Mouse (Mus musculus): ENCODE measurements around the gene Gm20721.

The Gm20721 gene

DNA sequence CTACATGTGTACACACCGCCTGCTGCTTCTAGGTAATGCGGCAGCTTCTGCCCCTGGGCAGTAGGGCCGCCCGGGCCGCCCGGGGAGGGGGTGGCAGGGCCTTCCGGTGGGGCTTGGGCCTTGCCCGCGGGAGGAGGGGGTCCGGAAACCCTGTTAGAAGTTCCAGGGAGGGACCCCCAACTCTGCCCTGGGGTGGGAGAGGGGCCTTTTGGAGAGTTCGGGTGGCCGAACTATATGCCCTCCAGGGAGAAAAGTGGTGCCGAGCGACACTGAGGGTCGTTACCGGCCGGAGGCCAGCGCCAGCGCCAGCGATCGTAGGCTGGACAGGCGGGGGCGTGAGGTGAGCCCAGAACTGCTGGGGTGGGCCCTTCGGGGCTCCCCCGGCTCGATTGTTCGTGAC, 46.3 kb downstream of the Gm20721 start:
- in situ Hi-C loops (cut with MboI): no loop called here

DNA sequence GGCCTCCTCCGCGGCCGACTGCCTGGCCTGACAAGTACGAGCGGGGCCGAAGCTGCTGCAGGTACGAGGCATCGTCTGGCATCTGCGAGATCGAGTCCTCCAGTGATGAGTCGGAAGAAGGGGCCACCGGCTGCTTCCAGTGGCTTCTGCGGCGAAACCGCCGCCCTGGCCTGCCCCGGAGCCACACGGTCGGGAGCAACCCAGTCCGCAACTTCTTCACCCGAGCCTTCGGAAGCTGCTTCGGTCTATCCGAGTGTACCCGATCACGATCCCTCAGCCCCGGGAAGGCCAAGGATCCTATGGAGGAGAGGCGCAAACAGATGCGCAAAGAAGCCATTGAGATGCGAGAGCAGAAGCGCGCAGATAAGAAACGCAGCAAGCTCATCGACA, 46.7 kb downstream of the Gm20721 start:
- in situ Hi-C loops (cut with MboI): loop anchor here (25.0 kb wide), 1 partner anchor 712 kb away; the partner anchor contains the start of gene Ankrd60

DNA sequence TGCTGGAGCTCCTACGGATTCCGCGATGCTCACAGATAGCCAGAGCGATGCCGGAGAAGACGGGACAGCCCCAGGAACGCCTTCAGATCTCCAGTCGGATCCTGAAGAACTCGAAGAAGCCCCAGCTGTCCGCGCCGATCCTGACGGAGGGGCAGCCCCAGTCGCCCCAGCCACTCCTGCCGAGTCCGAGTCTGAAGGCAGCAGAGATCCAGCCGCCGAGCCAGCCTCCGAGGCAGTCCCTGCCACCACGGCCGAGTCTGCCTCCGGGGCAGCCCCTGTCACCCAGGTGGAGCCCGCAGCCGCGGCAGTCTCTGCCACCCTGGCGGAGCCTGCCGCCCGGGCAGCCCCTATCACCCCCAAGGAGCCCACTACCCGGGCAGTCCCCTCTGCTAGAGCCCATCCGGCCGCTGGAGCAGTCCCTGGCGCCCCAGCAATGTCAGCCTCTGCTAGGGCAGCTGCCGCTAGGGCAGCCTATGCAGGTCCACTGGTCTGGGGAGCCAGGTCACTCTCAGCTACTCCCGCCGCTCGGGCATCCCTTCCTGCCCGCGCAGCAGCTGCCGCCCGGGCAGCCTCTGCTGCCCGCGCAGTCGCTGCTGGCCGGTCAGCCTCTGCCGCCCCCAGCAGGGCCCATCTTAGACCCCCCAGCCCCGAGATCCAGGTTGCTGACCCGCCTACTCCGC, 47.3 kb downstream of the Gm20721 start:
- in situ Hi-C loops (cut with MboI): loop anchor here (25.0 kb wide), 1 partner anchor 712 kb away; the partner anchor contains the start of gene Ankrd60

DNA sequence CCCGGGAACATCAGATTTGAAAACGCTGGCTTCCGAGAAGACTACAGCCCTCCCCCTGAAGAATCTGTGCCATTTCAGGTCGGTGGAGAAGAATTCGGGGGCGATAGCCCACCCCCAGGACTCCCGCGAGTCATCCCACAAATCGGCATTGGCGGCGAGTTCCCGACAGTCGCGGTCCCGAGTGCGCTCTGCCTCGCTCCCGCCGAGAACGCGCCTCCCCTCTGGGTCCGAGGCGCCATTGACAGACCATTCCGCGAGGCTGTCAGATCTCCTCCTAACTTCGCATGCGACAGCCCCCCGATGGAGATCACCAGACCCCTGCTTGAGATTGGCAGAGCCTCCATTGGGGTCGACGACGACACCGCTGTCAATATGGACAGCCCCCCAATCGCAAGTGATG, 48.0 kb downstream of the Gm20721 start:
- in situ Hi-C loops (cut with MboI): loop anchor here (25.0 kb wide), 1 partner anchor 711 kb away; the partner anchor contains the start of gene Ankrd60

DNA sequence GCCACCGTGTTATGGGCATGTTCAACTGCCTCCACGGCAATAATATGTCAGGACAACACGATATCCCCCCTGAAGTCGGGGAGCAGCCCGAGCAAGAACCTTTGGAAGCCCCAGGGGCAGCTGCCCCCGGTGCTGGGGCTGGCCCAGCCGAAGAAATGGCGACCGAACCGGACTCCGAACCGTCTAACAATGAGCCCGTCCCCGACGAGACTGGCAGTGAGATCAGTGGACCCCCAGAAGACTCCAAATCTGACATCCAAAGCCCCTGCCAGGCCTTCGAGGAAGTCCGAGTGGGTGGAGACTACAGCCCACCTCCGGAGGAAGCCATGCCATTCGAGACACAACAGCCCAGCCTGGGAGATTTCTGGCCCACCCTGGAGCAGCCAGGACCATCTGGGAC, 48.7 kb downstream of the Gm20721 start:
- in situ Hi-C loops (cut with MboI): loop anchor here (25.0 kb wide), 1 partner anchor 711 kb away; the partner anchor contains the start of gene Ankrd60

DNA sequence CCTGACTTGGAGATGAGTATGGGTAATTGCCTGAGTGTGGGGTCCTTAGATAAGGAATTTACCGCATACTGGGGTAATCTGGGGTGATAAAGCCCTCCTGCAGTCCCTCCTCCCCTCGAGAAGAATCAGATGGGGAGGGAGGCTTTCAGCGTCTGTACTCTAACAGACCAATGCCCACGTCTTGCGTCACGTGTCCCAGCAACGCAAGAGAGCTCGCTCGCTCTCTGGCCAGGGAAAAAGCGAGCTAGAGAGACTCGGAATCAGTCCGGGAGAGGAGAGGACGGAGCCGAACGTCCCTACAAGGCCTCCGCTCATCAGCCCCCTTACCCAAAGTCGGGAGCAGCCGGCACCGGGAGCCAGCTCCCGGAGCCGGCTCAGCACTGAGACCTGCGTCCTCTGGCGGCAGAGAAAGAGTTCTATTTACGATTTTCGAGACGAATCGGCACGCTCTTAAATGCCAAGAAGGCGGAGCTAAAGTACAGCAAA, 49.4 kb downstream of the Gm20721 start:
- in situ Hi-C loops (cut with MboI): loop anchor here (25.0 kb wide), 1 partner anchor 710 kb away; the partner anchor contains the start of gene Ankrd60

DNA sequence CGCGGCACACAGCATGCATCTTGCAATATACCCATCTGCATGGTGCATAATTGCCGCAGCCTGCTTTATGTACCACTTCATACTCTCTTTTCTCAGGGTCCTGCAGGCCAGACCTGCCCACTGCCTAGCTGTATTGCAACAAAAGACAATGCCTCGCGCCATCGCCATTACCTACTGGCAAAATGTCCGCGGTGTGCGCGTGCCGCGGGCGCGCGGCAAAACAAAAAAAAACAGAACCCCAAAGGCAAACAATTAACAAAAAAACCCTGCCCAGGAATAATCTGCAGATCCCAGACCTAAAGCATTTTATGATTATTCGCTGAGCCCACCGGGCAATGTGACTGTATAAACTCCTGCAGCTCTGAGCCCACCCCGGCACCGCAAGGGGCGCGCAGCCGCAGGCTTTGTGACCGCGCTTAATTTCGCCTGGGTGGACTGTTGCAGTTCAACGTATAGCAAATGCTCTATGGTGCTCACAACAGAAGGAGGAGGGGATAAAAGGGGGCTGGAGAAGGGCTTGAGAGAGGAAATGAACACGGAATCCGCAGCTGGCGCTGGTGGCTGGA, 50.5 kb downstream of the Gm20721 start:
- in situ Hi-C loops (cut with MboI): loop anchor here (25.0 kb wide), 1 partner anchor 709 kb away; the partner anchor contains the start of gene Ankrd60

DNA sequence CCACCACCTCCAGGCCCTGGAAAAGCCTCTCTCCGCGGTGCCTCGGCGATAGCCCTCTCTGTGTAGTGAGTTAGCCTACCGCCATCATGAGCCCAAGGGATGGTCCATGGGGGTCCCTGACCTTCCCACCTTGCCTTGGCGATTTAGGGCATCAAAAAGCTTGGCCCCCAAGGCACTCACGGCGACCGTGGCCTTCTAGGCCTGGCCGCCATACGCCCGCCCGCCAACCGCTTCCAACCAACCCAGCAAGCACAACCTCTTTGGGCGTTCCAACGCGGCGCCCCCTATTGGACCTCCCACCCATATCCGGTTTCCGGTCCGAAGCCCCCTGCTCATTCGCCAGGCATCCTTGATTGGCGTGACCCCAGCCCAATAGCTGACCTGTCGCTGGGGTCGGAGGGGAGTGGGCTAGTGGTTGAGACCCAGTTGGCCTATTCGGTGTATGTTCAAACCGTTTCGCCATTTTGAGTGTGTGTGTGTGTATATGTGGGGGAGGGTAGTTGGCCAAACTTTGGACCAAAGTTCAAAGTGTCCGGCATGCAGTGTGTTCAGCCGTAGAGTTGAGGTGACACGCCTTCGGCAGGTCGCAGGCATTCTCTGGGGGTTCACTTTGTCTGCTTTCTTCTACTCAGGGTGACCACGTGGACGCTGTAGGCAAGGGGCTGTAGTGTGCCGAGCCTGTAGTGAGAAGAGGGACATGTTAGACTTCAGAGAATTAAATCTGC, 51.2 kb downstream of the Gm20721 start:
- in situ Hi-C loops (cut with MboI): loop anchor here (25.0 kb wide), 1 partner anchor 708 kb away; the partner anchor contains the start of gene Ankrd60

DNA sequence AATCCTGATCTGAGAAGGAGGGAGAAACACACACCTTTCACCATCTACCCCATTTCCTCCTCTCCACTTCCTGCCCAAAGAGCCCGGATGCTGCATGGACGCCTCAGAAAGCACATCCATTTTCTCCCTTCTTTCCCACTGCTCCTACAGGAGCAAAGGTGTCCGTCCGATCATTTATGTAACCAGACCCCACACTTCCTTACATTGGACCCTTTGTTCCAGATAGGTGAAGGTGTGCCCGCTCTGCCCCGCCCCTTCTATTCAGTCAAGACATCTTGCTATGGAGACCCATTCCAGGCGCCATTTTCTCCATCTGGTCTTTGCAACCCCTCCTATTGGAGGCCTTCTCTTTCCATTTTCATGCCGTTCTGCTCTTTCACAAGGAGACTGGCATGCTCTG, 52.1 kb downstream of the Gm20721 start:
- in situ Hi-C loops (cut with MboI): loop anchor here (25.0 kb wide), 1 partner anchor 707 kb away; the partner anchor contains the start of gene Ankrd60

DNA sequence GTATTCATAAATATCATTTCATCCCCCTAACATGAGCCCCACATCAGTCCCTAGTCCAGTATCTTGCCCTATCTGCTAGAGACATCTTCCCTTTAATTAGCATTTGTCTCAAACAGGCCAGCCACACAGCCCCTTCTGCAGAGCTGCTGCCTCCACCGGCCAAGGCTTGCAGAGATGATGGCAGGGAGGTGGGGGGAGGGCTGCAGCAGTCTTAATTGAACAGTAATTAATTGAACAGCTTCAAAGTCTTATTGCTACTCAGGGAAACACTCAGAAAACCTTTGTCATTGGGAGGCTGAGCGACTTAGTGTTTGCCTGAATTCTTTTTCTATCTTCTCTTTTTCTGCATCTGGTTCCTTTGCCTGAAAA, 54.9 kb downstream of the Gm20721 start:
- in situ Hi-C loops (cut with MboI): loop anchor here (25.0 kb wide), 1 partner anchor 704 kb away; the partner anchor contains the start of gene Ankrd60

DNA sequence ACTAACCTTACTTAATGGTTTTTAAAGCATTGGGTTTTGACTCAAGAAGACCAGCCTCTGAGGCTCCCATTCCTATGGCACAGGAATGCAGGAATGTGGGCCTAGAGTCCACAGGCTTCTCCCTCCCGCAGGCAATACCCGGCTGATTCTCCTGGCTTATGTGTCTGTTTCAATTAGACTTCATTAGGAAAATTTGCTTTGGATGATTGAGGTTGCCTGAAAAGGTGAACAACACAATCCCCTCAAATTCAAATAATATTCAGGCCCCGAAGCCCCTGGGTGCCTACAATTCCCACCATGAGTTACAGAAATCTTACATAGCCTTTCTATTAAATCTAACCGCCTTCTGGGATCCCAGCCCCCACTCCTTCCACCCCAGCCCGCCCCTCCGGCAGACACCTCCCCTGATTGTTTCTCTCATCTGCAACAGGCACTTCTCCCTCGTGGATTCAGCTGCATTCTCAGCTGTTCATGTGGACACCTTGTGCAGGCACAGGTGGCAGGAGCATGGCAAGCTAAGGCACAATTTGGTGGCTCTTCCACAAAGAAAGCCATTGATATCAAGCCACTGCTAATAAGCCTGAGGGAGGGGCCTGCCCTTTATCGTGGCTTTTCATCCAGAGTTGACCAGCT, 55.4 kb downstream of the Gm20721 start:
- in situ Hi-C loops (cut with MboI): loop anchor here (25.0 kb wide), 1 partner anchor 704 kb away; the partner anchor contains the start of gene Ankrd60

DNA sequence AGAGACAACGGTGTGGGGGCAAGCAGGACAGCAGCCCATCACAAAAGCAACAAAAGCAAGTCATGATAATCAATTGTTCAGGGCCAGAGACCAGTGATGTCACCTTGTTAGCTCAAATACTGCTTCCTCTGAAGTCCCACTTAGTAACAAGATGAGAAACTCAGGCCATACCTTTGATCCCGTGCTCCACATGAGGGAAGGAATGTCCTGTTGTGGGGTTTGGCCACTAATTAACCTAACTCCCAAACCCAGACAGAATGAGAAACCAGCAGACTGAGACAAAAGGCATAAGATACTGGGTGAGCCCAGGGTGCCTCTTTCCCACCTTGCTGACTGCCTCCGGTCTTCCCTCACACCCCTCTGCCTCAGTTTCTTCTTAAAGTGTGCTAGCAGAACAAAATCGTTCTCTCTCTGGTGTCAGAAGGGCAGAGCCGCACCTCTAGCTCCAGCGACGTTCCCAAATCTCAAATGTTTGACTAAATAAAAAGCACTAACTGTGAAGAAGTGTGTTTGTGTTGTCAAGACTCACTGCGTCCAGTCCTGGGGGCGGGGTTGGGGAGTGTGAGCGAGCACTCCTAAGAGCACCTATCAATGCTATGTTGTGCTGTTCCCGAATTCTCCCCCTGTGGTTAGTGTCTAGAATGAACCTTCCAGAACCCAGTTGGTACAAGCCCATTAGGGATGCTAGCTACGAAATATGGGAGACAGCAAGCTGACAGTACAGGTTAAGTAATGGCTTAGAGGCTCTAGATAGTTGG, 57.7 kb downstream of the Gm20721 start:
- in situ Hi-C loops (cut with MboI): loop anchor here (25.0 kb wide), 1 partner anchor 702 kb away; the partner anchor contains the start of gene Ankrd60

DNA sequence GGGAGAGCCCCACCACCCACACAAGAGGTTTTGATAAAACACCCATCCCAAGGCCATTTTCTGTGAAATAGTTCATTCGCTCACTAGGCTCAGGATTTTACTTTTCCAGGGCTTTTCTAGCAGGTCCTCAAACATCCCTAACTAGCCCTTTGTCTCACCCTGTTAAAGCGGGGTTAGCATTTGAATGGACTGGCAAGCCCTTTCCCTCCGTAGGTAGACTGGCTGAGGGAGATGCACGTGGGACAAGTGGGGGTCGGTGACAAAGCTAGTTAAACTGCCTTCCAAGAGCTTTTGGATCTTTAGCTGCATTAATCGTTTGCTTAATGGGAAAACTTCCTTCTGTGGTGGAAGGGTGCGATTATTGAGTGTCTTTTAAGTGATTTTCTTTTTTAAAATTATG, 58.6 kb downstream of the Gm20721 start:
- in situ Hi-C loops (cut with MboI): loop anchor here (25.0 kb wide), 1 partner anchor 701 kb away; the partner anchor contains the start of gene Ankrd60

DNA sequence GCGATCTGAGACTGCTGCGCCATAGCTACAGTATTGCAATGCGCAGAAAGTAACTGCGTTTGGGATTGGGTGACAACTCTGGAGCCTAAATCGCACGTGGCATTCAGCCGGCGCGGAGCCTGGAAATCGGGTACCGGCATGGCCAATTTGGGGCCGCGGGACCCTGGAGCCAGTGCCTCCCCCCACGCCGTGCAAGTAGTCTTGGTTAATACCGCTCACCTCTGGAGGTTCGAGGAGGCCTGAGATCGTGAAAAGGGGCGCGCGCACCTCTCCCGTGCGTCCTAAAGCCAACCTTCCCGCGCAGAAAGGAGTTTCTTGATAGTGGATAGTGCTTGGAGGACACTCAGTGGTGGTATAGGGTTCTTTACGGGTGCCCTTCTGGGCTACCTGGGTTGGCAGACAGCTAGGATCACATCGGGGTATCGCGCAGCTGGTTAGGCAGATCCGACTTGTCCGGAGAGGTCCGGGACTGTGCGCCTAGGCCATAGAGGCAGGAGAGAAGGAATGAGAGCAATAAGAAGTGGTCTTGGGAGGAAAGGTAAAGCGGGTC, 60.5 kb downstream of the Gm20721 start:
- in situ Hi-C loops (cut with MboI): loop anchor here (25.0 kb wide), 1 partner anchor 699 kb away; the partner anchor contains the start of gene Ankrd60

DNA sequence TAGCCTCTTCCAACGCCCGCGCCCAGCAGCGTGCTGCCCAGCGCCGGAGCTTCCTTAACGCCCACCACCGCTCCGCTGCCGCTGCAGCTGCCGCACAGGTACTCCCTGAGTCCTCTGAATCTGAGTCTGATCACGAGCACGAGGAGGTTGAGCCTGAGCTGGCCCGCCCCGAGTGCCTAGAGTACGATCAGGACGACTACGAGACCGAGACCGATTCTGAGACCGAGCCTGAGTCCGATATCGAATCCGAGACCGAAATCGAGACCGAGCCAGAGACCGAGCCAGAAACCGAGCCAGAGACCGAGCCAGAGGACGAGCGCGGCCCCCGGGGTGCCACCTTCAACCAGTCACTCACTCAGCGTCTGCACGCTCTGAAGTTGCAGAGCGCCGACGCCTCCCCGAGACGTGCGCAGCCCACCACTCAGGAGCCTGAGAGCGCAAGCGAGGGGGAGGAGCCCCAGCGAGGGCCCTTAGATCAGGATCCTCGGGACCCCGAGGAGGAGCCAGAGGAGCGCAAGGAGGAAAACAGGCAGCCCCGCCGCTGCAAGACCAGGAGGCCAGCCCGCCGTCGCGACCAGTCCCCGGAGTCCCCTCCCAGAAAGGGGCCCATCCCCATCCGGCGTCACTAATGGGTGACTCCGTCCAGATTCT, 61.6 kb downstream of the Gm20721 start:
- in situ Hi-C loops (cut with MboI): loop anchor here (25.0 kb wide), 1 partner anchor 698 kb away; the partner anchor contains the start of gene Ankrd60

DNA sequence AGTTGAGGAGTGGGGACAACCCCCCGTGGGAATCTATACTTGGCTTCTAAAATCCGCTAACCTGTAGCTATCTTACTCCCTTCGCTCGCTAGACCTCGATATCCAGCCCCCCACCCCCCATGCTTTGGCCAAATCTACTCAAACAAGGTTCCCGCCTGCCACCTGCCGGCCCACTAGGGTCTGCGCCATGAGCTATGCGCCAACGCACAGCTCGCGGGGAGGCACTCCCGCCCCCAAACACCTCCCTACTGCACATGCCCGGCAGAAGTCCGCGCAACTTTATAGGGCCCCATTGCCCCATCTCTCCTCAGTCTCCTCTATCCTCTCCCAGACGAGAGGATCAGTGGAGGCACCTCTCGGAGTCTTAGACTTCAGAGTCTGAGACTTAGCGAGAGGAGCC, 62.5 kb downstream of the Gm20721 start, which contains the start of gene Gnas:
Gene Gnas, plus strand, starts transcription at position 310 of the 400 bp plus-strand sequence.
- in situ Hi-C loops (cut with MboI): loop anchor here (25.0 kb wide), 1 partner anchor 697 kb away; the partner anchor contains the start of gene Ankrd60

DNA sequence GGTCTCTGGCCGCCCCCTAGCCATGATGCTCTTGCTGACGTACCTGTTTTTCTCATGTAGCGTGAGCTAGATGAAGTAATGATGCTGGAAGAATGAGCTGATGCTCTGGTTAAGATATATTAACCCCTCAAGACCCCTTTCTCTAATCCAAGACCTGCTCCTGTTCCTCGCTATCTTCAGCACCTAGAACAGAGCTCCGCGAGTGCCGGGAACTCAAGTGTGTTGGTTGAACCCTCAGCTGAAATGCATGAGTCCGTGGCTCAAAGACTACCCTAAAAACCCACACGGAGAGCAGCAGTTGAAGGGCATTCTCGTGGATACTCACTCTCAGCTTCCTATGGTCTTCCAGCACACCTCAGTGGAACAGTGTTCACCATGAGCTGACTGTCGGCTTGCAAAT, 63.2 kb downstream of the Gm20721 start:
- in situ Hi-C loops (cut with MboI): loop anchor here (25.0 kb wide), 1 partner anchor 696 kb away; the partner anchor contains the start of gene Ankrd60
